Mouse (Mus musculus) G1E-ER4 (cell line): ENCODE measurements around the gene Gm20388. TPM values are rescaled to one million over a fixed set of nuclear protein-coding genes. Genes with fewer than 3 reads are reported as not detected.

ENCODE experiments used
- GATA1 ChIP-seq: IDR thresholded peaks from one replicate; pipeline ENCODE4 v1.8.0; 2012; ENCODE audit warnings: low read length, inconsistent platforms
- polyA plus RNA-seq: library from polyadenylated mRNA; stranded (reverse); fragments of >175 nt; gene quantifications from 2 replicates; pipeline ENCODE4 v1.2.3, GENCODE M21; 2012

Gm20388 gene
- polyA plus RNA-seq, 1 experiment = not detected

DNA sequence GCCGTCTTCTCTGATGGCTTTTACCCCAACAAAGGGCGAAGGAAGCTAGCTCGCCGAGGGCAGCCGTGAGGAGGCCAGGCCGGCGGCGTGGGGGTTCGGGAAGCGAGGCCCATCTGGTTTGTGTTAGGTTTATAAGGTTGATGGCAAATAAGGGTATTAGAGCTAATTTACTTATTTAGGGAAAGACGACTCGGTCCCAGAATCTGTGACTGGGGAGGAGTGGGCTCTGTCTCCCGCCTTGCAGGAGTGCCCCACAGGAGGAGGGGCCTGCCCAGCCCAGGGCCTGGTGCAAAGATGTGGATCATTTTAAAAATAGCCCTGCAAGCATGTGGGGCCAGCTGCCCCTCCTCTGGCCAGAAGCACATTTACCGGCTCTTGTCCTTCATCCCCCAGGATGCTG lies 928.4 kb downstream of the Gm20388 start:
- TF ChIP-seq GATA1 = no peak

GRCm38 (mm10) chr8:120843084-120843483 lies 932.4 kb downstream of the Gm20388 start:
- no peak for TF ChIP-seq GATA1

DNA sequence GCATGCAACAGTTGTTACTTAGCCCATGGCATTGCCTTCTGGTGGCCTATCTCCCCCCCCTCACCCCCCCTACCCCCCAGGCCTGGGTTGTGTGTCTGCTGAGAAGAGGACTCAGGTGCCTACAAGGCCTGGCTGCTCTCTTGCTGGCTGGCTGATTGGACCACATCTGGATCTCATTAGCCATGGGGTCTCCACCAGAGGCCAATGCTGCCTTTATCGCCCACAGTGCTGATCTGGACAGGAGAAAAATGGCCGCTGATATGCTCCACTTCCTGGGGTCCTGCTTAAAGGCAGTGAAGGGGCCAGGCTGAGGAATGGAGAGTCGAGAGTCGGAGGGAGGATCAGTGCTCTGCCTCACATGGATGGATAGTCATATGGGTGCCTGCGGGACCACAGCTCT lies 935.4 kb downstream of the Gm20388 start:
- TF ChIP-seq GATA1 = no peak

DNA sequence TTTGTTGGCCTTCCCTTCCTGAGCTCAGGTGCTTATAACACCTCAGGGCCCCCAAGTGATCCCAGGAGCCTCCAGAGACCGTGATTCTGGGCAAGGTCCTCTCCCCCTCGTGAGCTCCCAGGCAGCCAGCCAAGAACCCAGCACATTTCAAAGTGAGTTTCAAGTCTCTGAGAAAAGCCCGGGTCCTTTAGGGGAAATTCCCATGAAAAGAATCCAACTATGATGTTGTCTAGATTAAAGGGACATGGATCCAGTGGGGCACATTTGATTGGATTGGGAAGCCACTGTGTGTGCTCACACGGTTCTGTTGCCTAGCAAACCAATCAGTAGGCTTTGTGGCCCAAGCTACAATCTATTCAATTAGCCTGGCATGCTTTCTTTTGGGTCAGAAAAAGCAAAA lies 936.6 kb downstream of the Gm20388 start:
- no peak for TF ChIP-seq GATA1

- TF ChIP-seq GATA1 = no peak
These were observed 937.1 kb downstream of the Gm20388 start for GRCm38 (mm10) chr8:120847735-120848134.

DNA sequence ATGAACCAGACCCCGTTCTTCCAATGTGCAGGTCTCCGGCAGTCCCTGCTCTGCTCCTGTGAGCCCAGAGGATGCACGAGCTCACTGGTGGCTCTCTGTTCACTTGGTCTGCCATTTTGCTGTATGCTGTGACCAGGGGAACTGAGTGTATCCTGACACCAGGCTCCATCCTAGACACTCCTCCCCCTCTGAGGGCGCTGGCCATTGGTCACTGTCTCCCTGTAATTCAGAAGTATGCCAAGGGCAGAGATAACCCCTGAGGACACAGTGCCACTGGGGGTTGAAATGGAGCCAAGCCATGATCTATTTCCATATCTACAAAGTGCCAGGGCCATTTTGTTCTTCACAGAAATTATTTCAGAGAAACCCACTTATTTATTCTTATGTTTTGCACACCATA lies 937.8 kb downstream of the Gm20388 start:
- no peak for TF ChIP-seq GATA1

DNA sequence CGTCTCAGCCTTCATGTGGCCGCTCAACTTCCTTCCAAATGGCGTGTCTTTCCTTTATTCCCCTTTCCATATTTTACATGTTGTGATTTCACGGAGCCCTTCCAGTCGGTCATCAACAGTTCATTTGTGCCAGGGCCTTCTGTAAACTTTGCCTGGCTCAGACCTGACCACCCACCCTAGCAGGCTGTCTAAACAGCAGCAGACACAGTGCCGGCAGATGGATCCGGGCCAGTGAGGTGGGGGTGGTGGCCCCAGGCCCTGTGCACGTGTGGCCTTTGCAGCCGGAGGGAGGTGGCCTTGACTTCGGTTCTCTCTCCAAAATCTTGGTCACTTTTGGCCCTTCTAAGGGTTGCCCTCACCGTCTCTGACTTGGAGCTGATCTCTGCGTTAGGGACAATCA lies 940.8 kb downstream of the Gm20388 start:
- no peak for TF ChIP-seq GATA1

DNA sequence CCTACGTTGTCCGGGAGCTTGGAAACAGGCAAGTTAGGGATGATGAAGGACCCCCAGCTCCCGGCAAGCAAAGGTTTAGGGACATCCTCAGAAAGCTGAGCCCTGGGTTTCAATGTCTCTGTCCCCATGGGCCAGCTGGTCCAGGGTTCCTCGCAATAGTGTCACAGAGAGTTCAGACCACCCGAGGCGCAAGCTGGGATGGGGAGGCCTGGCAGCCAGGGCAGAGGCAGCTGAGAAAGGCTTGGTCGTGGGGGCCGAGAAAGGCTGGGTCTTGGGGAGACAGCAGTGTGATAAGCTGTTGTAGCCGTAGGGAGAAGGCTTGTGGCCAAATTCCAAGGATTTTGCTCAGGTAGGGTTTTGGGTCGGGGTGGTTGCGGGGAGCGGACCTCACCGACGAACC lies 949.2 kb downstream of the Gm20388 start:
- TF ChIP-seq GATA1 = no peak

GRCm38 (mm10) chr8:120860423-120861126 lies 949.9 kb downstream of the Gm20388 start:
- TF ChIP-seq GATA1 = no peak

DNA sequence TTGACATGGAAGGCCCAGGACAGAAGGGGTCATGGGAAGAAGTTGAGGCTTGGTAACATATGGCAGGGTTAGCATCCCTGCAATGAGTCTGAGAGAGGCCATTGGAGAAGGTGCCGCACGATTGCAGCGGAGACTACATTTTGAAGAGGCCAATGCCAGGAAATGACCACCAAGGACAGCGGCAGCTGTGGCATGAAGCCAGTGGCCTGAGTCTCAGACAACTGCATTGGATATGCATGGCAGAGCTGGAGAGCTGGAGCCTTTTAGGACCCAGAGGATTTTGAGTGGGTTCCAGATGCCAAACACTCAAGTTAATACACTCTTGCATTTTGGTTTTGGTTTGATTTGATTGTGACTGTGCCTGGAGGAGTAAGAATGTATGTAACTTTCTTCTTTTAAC lies 953.0 kb downstream of the Gm20388 start:
- TF ChIP-seq GATA1 = no peak

DNA sequence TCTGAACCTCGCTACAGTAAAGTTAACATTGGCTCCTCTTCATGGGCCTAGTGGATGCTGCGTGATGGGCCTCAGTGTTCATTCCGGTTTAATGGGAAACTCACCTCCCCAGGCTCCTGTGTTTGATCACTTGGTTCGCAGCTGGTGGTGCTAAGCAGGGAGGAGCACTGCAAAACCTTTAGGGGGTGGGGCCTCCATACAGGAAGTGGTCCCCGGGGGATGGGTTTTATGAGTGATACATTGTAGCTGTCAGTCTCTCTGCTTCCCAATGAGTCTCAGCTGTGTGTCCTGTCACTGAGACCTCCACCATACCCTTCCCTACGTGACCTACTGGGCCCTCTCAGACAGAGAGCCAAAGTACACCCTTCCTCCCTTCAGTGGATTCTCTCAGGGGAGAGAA lies 956.7 kb downstream of the Gm20388 start:
- no peak for TF ChIP-seq GATA1

DNA sequence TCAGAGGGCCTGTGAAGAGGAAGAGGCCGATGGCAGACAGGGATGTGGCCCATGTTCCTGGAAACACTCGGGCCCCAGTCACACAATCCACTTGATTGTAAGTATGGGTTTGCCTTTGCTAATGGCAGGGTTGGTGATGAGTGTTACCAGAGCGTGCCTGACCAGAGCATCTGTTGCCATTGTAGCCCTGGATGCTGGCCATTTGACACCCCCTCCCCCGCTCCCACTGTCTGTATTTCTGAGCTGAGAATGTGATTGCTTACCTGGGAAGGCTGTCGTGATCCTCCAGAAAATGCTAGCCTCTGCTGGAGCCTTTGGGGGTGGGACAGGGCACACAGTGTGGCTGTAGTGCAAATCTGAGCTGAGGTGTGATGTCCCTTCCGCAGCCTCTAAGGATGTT lies 962.0 kb downstream of the Gm20388 start:
- TF ChIP-seq GATA1 = no peak

GRCm38 (mm10) chr8:120876010-120876918 lies 965.6 kb downstream of the Gm20388 start:
- no peak for TF ChIP-seq GATA1

- no peak for TF ChIP-seq GATA1
These were observed 966.4 kb downstream of the Gm20388 start for GRCm38 (mm10) chr8:120877005-120877404.

- no peak for TF ChIP-seq GATA1
These were observed 969.3 kb downstream of the Gm20388 start for GRCm38 (mm10) chr8:120879928-120880327.

DNA sequence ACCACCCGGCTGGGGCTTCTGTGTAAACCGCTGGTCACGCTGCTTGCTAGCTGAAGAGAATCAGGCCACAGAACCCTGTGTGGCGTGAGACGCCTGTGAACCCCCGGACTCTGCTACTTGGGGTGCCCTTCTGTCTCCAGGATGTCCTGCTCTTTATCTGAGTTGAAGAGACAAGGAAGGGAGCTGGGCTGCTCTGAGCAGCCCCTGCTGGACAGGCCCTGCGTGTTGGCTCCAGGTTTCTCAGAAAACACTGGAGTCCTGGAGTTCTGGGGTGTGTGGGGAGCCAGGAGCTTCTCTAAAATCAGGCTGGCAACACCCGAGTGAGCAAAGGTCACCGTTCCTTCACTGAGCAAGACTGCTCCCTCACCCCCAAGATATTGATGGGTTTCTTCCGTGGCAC lies 971.0 kb downstream of the Gm20388 start:
- no peak for TF ChIP-seq GATA1

- TF ChIP-seq GATA1 = no peak
These were observed 972.0 kb downstream of the Gm20388 start for GRCm38 (mm10) chr8:120882657-120883056.
